ENCODE assay signal across 9 mouse cellular contexts in genomic region chr2:38536331-38536731, GRCm38 (mm10). TPM values are rescaled to one million over a fixed set of nuclear protein-coding genes. Genes with fewer than 3 reads are reported as not detected.
DNase-seq lines count a peak whose midpoint lies in the region; ATAC-seq and TF ChIP-seq lines count a peak whose summit lies in the region.
"Had no signal": no experiment of that assay in that cellular context is flagged by ENCODE, and none has a peak within 500 bp of the region (broad histone marks: within the 10 kb centered on the region; RNA-seq: fewer than 3 reads in every experiment).

No protein-coding gene starts in this region.

- H3K9ac ChIP-seq in forebrain, embryonic 16.5 days (replicated peaks; ENCODE audit: low read depth, low read length) = no peak overlapping the region
- H3K9ac ChIP-seq: embryonic facial prominence, embryonic 13.5 days had no signal

- no peak overlapping the region for H3K4me3 ChIP-seq in layer of hippocampus, adult 2 months
- no peak overlapping the region for H3K4me3 ChIP-seq in forebrain, embryonic 16.5 days (replicated peaks; ENCODE audit: low read length)
- H3K4me3 ChIP-seq: embryonic facial prominence, embryonic 13.5 days had no signal

- no peaks in the 10 kb centered on the region for H3K9me3 ChIP-seq in forebrain, embryonic 16.5 days (ENCODE audit: control insufficient read depth, low read length)
- H3K9me3 ChIP-seq: embryonic facial prominence, embryonic 13.5 days had no signal

- peak overlapping the region; percentile 53; the same call in 1 of the 2 replicates for H3K27ac ChIP-seq in layer of hippocampus, adult 2 months
- H3K27ac ChIP-seq in forebrain, embryonic 16.5 days (ENCODE audit: low read length) = no peak overlapping the region

- H3K4me1 ChIP-seq in forebrain, embryonic 16.5 days (replicated peaks; ENCODE audit: control insufficient read depth, insufficient read depth, low read length) = peaks cover 54% of the 10 kb centered on the region

- no peaks in the 10 kb centered on the region for H3K27me3 ChIP-seq in forebrain, embryonic 16.5 days (replicated peaks; ENCODE audit: control insufficient read depth, insufficient read depth, low read length)
- H3K27me3 ChIP-seq: embryonic facial prominence, embryonic 13.5 days had no signal

- H3K4me2 ChIP-seq in forebrain, embryonic 16.5 days (ENCODE audit: low read length) = no peak overlapping the region
- H3K4me2 ChIP-seq: embryonic facial prominence, embryonic 13.5 days had no signal

- no peak for TF ChIP-seq CTCF in layer of hippocampus, adult 2 months (conservative IDR thresholded peaks at IDR 0.05)

- DNase-seq in layer of hippocampus, adult 2 months (ENCODE audit: low spot score in 2 of 2) = peak; percentile 35 to 55
- no peak for DNase-seq in layer of hippocampus, postnatal 25 days (ENCODE audit: extremely low spot score in 1 of 2, low spot score in 1 of 2)
- peak; percentile 76 to 93 for DNase-seq in adrenal gland, adult (ENCODE audit: inconsistent age in 2 of 2, low spot score in 1 of 2)
- DNase-seq in frontal cortex, adult 2 months (ENCODE audit: extremely low spot score in 1 of 2, low spot score in 1 of 2) = peak; percentile 58 to 82
- peak; percentile 48 for DNase-seq in layer of hippocampus, adult 9-10 months (ENCODE audit: low spot score)
- DNase-seq in thymus, postnatal 25 days = peak; percentile 41

- 87% methylated on average over 8 of the region's 8 CpGs for WGBS in forebrain, embryonic 16.5 days

- no peaks in the 10 kb centered on the region for H3K36me3 ChIP-seq in forebrain, embryonic 16.5 days (ENCODE audit: control insufficient read depth, insufficient read depth)
- H3K36me3 ChIP-seq: embryonic facial prominence, embryonic 13.5 days had no signal

- peak; percentile 86 for ATAC-seq in megakaryocyte, adult 5-6 weeks (ENCODE audit: poor library complexity, severe bottlenecking)
- ATAC-seq in forebrain, embryonic 16.5 days = no peak

RNA-seq across cellular contexts. Expression of gene Nek6, which starts 24.9 kb away (rescaled TPM):
- total RNA-seq in layer of hippocampus, adult 2 months (2021) = 10 to 100 TPM; 41.6 to 44.8 TPM
- 10 to 100 TPM; 46.1 to 47.0 TPM for total RNA-seq in layer of hippocampus, postnatal 25 days (2021)
- 25.8 and 25.9 TPM in 2 replicates for polyA plus RNA-seq in frontal cortex, adult 2 months (2012; rRNA removed)
- 4.1 and 6.9 TPM in 2 replicates for total RNA-seq in megakaryocyte, adult 5-6 weeks (2015)
- 1.9 and 3.4 TPM in 2 replicates for total RNA-seq in megakaryocyte, adult 5-6 weeks (2017)
- polyA plus RNA-seq in forebrain, embryonic 16.5 days (2015; fragmentation: Nextera tagmentation; extraction: Ambion mirVana) = 87.6 and 105 TPM in 2 replicates

Comparison
In these comparisons a context has a peak if more than half of its experiments do, and no peak if none do; other contexts are left out.
1. DNase-seq: peak in layer of hippocampus, adult 2 months (2 of 2), adrenal gland, adult (2 of 2), frontal cortex, adult 2 months (2 of 2), layer of hippocampus, adult 9-10 months (single experiment) and thymus, postnatal 25 days (single experiment); none in layer of hippocampus, postnatal 25 days (0 of 2).
2. RNA of gene Nek6, which starts 24.9 kb away (total RNA-seq): 46.1 to 47.0 TPM in layer of hippocampus, postnatal 25 days and 41.6 to 44.8 TPM in layer of hippocampus, adult 2 months; 1.9 to 6.9 TPM in megakaryocyte, adult 5-6 weeks; every median in the first group is over 4 times any median in the second.